Mouse (Mus musculus): ENCODE results near the gene Gale. TPM values are rescaled to one million over a fixed set of nuclear protein-coding genes. Genes with fewer than 3 reads are reported as not detected.
"Not testable (repeated sequence)": the region's sequence is repeated elsewhere in the genome, so short reads cannot be mapped to it uniquely, and the experiment has no call there.

Gene Gale
- polyA plus RNA-seq, 2 experiments from 2014 or later = 16.2 to 24.8 TPM

- peak; percentile 38 for ATAC-seq
Measured at GRCm38 (mm10) chr4:135971805-135972555, 8.5 kb downstream of the Gale start.

GRCm38 (mm10) chr4:135972556-135972906, 9.0 kb downstream of the Gale start, which contains the start of gene Lypla2:
Gene Lypla2, minus strand, starts transcription at chr4:135972626.
- ATAC-seq = peak; percentile 84

- peak; percentile 30 for ATAC-seq
Measured at GRCm38 (mm10) chr4:135972911-135973811, 9.6 kb downstream of the Gale start.

- no peak for ATAC-seq
Measured at GRCm38 (mm10) chr4:135976146-135976545, 12.6 kb downstream of the Gale start.

- ATAC-seq = not testable (repeated sequence)
Measured at GRCm38 (mm10) chr4:135980223-135980622, 16.7 kb downstream of the Gale start.

- ATAC-seq = no peak
Measured at GRCm38 (mm10) chr4:135981524-135982063, 18.1 kb downstream of the Gale start.

GRCm38 (mm10) chr4:135984556-135984955, 21.0 kb downstream of the Gale start:
- no peak for ATAC-seq

- no peak for ATAC-seq
Measured at GRCm38 (mm10) chr4:135985193-135985592, 21.7 kb downstream of the Gale start.

GRCm38 (mm10) chr4:135985769-135986168, 22.2 kb downstream of the Gale start:
- ATAC-seq = no peak

GRCm38 (mm10) chr4:135986301-135986942, 22.9 kb downstream of the Gale start:
- peak; percentile 7 for ATAC-seq

- peak; percentile 85 for ATAC-seq
Measured at GRCm38 (mm10) chr4:135986943-135987710, 23.6 kb downstream of the Gale start, which contains the start of gene Pithd1. Gene Pithd1, minus strand, starts transcription at chr4:135987264.

- ATAC-seq = no peak
Measured at GRCm38 (mm10) chr4:135987714-135988113, 24.2 kb downstream of the Gale start.

GRCm38 (mm10) chr4:135993941-135994340, 30.4 kb downstream of the Gale start:
- ATAC-seq = no peak

GRCm38 (mm10) chr4:135995118-135995517, 31.6 kb downstream of the Gale start:
- no peak for ATAC-seq

- no peak for ATAC-seq
Measured at GRCm38 (mm10) chr4:136004107-136004675, 40.7 kb downstream of the Gale start.

GRCm38 (mm10) chr4:136004921-136005320, 41.4 kb downstream of the Gale start:
- ATAC-seq = no peak

- ATAC-seq = peak; percentile 92
Measured at GRCm38 (mm10) chr4:136006821-136007220, 43.3 kb downstream of the Gale start.

- ATAC-seq = no peak
Measured at GRCm38 (mm10) chr4:136008782-136009447, 45.4 kb downstream of the Gale start.

- no peak for ATAC-seq
Measured at GRCm38 (mm10) chr4:136010586-136010985, 47.1 kb downstream of the Gale start.

GRCm38 (mm10) chr4:136016059-136016602, 52.6 kb downstream of the Gale start:
- ATAC-seq = peak; percentile 74
